Mouse (Mus musculus) kidney, postnatal 10 days (tissue): ENCODE data around the gene Taok2.
"Not testable (repeated sequence)": the region's sequence is repeated elsewhere in the genome, so short reads cannot be mapped to it uniquely, and the experiment has no call there.

Experiments
- DNase-seq: peaks from one replicate; pipeline ENCODE4 v3.0.0; 2021; ENCODE audit warnings: mixed read lengths

Taok2 gene

GRCm38 (mm10) chr7:126884286-126885164 is at the start of gene Taok2:
Gene Taok2, minus strand, starts transcription at chr7:126884703.
- DNase-seq, result peak; percentile 99

DNA sequence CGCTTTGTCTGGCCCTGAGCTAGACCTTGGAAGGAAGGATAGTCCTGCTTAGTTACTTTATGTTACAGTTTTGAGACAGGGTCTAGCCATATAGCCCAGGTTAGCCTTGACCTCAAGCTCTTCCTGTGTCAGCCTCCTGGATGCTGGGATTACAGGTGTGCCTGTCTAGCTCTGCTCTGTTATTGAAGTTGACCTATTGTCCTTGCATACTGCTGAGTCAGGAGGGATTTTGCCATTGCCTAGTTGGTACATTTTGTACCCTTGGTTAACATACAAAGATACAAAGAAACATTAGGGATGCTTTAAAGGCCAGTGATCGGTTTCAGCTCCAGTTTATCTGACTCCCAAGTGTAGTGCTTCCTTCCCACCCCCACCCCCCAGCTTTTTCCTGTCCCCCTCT is 48.1 kb upstream of the Taok2 start:
- DNase-seq, result no peak

- DNase-seq, result no peak
Measured at GRCm38 (mm10) chr7:126929046-126929445, 44.5 kb upstream of the Taok2 start.

DNA sequence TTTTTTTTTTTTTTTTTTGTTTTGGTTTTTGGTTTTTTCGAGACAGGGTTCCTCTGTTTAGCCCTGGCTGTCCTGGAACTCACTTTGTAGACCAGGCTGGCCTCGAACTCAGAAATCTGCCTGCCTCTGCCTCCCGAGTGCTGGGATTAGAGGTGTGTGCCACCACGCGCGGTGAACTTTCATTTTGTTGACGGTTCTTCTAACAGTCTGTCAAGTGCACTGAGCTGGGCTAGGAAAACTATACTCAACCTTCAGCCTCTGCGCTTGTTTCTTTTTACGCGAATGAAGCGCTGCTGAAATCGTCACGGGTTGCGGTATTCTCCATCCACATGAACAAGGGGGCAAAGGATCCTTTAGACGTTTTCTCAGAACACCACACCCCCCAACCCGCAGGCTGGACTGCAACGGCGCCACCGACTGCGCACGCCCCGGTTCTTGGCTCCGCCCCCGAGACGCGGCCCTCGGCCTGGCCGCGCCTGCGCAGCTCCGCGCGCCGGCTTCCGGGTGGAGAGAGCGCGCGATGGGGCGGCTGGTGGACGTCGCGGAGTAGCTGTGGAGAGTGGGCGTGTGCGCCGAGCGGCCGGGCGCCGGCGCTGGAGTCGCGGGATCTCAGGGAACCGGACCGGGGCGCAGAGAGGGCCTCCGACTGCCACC is 44.0 kb upstream of the Taok2 start, which contains the start of gene Kctd13:
Gene Kctd13, plus strand, starts transcription at position 496 of the 654 bp plus-strand sequence.
- DNase-seq, result peak; percentile 97

DNA sequence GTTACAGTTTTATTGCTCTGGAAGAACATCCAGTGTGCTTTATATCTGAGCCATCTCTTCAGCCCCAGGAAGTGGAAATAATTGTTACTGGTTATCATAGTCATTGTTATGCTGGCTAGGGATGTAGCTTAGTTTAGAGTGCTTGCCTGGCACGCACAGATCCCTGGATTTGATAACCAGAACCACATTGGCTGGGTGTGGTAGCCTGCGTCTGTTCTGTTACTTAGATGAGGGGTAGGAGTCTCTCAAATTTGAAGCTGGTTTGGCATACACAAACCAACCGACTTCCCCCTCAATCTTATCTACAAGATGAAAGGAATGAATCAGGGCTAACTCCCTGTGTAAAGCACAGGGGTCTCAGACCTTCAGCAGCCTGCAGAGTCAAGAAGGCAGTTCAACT is 41.8 kb upstream of the Taok2 start:
- no peak for DNase-seq

- no peak for DNase-seq
Measured at GRCm38 (mm10) chr7:126923999-126924398, 39.5 kb upstream of the Taok2 start.

DNA sequence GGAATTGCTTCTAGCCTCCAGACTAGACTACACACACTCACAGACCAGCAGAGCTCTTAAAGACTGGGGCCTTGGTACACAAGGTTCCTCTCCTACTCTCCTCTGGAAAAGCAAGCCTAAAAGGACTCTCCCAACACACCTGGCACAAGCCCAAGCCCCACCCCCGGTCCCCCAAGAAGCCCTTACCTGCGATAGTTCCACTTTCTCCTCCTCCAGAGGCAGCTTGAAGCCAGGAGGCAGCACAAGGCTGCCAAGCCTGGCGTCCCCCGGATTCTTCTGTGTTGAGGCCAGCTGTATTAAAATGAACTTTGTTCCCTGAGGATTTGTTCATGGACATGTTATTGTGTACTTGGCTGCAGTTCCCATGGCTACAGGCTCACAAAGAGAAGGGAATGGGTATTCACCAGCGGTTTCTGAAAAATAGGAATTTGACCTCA is 38.1 kb upstream of the Taok2 start, which contains the start of gene Tmem219:
Gene Tmem219, minus strand, starts transcription at position 294 of the 437 bp plus-strand sequence.
- DNase-seq, result peak; percentile 88

DNA sequence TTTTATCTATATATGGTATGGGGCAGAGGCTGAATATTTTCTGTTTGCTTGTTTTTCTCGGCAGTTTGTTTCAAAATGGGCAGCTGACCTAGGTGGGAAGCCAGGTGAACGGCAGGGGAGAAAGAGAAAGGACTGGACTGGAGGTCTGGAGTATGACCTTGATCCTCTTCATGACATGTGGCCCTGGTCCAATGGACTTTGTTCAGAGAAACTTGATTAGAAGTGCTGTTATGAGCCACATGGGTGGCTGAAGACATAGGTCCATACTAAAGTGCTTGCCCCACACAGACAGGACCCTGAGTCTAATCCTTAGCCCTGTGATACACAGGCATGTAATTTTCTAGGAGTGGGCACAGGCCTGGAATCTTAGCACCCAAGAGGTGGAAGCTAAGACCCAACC is 37.1 kb upstream of the Taok2 start:
- peak; percentile 32 for DNase-seq

DNA sequence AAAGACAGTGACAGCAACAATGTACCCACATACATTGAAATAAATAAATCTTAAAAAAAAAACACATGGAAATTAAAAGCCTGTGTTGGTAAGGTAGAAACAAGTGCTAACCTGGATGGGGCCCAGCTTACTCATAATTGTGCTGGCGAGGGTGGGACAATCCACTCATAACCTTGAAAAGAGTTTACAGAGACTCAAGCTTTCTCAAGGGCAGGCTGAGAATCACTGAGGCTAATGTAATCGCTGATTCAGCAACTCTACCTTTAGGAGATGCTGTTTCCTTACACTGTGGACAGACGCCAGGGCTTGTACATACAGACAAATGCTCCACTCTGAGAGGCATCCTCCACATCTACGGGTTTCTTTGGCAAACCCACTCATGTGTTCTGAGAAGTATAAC is 35.5 kb upstream of the Taok2 start:
- no peak for DNase-seq

DNA sequence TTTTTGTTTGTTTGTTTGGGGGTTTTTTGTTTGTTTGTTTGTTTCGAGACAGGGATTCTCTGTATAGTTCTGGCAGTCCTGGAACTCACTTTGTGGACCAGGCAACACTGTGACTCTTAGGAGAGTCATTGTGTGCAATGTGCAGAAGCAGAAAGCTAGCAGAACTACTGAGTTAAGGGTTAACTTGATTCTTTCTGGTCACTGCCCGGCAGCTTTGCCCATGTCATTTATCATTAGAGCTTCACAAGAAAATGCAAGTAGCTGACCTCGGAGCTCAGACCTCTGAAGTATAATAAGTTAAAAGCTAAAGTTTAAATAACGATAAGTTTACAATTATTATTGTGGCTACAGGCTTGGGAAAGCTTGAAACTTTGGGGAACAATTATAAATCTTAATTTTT is 33.9 kb upstream of the Taok2 start:
- not testable (repeated sequence) for DNase-seq

GRCm38 (mm10) chr7:126914844-126915243 is 30.3 kb upstream of the Taok2 start:
- no peak for DNase-seq

- no peak for DNase-seq
Measured at GRCm38 (mm10) chr7:126905590-126905989, 21.1 kb upstream of the Taok2 start.

DNA sequence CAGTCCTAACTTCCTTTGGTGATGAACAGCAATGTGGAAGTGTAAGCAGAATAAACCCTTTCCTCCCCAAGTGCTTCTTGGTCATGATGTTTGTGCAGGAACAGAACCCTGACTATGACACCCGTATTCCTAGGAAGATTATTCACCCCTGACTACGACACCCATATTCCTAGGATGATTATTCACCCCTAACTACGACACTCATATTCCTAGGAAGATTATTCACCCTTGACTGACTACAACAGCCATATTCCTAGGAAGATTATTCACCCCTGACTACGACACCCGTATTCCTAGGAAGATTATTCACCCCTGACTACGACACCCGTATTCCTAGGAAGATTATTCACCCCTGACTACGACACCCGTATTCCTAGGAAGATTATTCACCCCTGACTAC is 15.3 kb upstream of the Taok2 start:
- not testable (repeated sequence) for DNase-seq

DNA sequence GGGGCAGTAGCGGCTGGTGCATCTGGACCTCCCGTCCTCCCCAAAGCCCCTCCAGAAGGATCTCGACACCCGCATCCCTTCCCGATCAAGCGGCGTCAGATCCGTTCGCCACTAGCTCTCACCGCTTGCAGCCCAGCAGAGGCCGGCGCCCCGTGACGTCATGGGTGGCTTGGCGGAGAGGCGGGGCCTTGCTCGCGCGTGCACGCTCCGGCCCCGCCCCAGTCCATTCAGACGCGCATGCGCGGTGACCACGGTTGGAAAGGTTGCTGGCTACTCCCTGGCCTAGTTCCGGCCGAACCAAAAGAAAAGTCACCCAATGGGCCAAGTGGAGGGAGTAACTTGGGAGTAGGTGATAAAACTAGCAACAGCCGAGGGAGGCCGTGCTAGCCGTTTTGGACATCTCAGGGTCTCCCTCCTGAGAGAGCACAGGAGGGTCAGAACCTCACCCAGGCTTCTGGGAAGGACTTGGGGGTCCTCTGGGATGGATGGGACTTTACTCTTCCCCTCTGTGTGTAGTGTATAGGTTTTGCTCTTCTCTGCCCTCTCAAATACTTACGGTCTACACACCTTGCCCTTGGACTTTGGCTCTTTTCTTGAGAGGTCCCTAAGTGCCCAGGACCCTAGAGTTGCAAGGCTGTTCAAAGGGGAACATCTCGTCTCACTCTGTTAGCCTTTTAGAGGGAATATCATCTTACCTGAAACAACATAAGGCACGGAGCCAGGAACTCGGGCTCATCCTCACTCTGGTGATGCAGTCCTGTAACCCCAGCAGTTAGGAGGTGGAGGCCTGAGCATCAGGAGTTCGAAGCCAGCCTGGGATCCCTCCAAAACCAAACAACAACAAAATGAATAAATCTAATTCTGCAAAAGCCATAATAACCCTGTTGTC is 13.8 kb upstream of the Taok2 start:
- peak; percentile 99 for DNase-seq

DNA sequence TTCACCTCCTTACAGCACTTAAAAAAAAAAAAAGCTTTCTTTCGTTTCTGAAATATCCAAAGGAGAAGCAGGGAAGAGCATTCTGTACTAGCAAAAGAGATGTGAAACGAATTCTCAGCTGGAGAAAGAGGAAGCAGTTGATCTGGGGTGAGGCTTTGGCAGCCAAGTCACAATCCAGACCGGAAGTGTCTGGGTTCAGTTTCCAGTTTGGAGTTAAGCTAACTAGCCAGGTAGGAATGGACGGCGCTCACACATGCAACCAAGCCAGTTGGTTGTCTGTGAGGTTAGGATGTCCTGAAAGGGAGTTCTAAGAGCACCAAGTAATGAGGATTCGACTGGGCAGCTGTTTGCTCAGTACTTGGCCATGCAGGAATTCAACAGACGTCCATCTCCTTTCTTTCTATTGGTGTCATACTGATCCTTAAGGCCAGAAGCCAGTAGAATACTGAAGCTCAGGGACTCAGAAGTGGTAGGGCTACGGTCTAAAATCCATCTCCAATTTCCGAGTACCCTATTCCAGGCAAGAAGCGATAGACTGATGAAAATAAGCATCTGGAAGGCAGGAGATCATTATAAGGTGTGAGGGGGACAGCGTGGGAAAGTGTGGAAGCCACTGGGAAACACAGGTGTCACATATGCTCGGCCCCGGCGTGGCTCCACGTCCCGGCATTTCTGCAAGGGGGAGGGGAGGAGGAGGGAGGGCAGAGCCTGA is 13.0 kb upstream of the Taok2 start:
- peak; percentile 47 for DNase-seq

- no peak for DNase-seq
Measured at GRCm38 (mm10) chr7:126896912-126897311, 12.4 kb upstream of the Taok2 start.

- peak; percentile 55 for DNase-seq
Measured at GRCm38 (mm10) chr7:126888852-126889251, 4.3 kb upstream of the Taok2 start.

DNA sequence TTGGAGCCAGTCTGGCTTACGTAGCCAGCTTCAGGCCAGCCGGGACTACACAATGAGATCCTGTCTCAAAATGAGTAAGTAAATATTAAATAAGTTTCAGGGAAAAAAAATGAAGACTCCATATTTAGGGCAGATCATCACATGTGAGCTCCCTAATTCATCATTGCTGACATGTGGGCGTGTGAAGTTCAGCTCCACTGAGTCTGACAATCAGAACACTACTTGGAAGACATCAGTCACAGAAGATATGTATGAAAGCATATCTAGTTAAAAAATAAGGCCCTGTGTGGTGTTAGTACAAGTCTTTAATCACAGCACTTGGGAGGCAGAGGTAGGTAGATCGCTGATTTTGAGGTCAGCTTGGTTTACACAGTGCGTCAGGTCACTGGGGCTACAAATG is 2.8 kb upstream of the Taok2 start:
- DNase-seq, result no peak

- DNase-seq, result no peak
Measured at GRCm38 (mm10) chr7:126883731-126884181, 747 bp downstream of the Taok2 start.

- DNase-seq, result peak; percentile 61
Measured at GRCm38 (mm10) chr7:126881040-126881439, 3.5 kb downstream of the Taok2 start.

- no peak for DNase-seq
Measured at GRCm38 (mm10) chr7:126877239-126877638, 7.3 kb downstream of the Taok2 start.

GRCm38 (mm10) chr7:126870520-126870891 is 14.0 kb downstream of the Taok2 start:
- DNase-seq, result no peak
